Mouse (Mus musculus) myocyte (in vitro differentiated cells): ENCODE data around the gene Ccdc82. TPM values are rescaled to one million over a fixed set of nuclear protein-coding genes. Genes with fewer than 3 reads are reported as not detected.
A peak's percentile ranks its signal among the peaks of the same experiment; 100 is the strongest.

Experiments used
- H3K27me3 ChIP-seq: one replicate; pipeline ENCODE4 v1.6.1; 2011; ENCODE audit not compliant: control insufficient read depth, insufficient read depth, insufficient read length
- H3K36me3 ChIP-seq: one replicate; pipeline ENCODE4 v1.6.1; 2011; ENCODE audit not compliant: control insufficient read depth, insufficient read depth
- H3K4me2 ChIP-seq: one replicate; pipeline ENCODE4 v1.6.1; 2011; ENCODE audit warnings: low read depth, control low read depth
- H3K4me3 ChIP-seq: one replicate; pipeline ENCODE4 v1.5.1; 2011; ENCODE audit warnings: mild to moderate bottlenecking, control low read depth, moderate library complexity
- H3K79me2 ChIP-seq: one replicate; pipeline ENCODE4 v1.6.1; 2011; ENCODE audit not compliant: control insufficient read depth, insufficient read depth
- H3ac ChIP-seq: one replicate; pipeline ENCODE4 v1.6.1; 2011; ENCODE audit not compliant: control insufficient read depth, insufficient read length
- CEBPB ChIP-seq: IDR thresholded peaks from 2 replicates; pipeline ENCODE4 v1.6.1; 2011; ENCODE audit warnings: mild to moderate bottlenecking, moderate library complexity; ENCODE audit not compliant: poor library complexity, insufficient read depth, severe bottlenecking
- E2F4 ChIP-seq: IDR thresholded peaks from one replicate; pipeline ENCODE4 v1.6.1; 2011; ENCODE audit warnings: mild to moderate bottlenecking, control low read depth, moderate library complexity; ENCODE audit not compliant: insufficient read depth
- MAX ChIP-seq: IDR thresholded peaks from one replicate; pipeline ENCODE4 v1.6.1; 2011; ENCODE audit warnings: low read depth, mild to moderate bottlenecking, control low read depth
- MYOD1 ChIP-seq, 3 experiments: IDR thresholded peaks; one replicate each; pipeline ENCODE4 v1.6.1; 2011; ENCODE audit warnings: control low read depth in 2 of 3, low read depth in 2 of 3, mild to moderate bottlenecking in 2 of 3, moderate library complexity in 1 of 3; ENCODE audit not compliant: insufficient read length in 2 of 3, control insufficient read depth in 1 of 3
- MYOG ChIP-seq, 3 experiments: IDR thresholded peaks; one replicate each; pipeline ENCODE4 v1.6.1; 2011; ENCODE audit warnings: control low read depth in 2 of 3, low read depth in 2 of 3, mild to moderate bottlenecking in 2 of 3; ENCODE audit not compliant: insufficient read length in 2 of 3, control insufficient read depth in 1 of 3, insufficient read depth in 1 of 3
- POLR2A ChIP-seq: IDR thresholded peaks from one replicate; pipeline ENCODE4 v1.6.1; 2011; ENCODE audit warnings: low read depth, mild to moderate bottlenecking, control low read depth, moderate library complexity; ENCODE audit not compliant: insufficient read length
- POLR2AphosphoS2 ChIP-seq: IDR thresholded peaks from one replicate; pipeline ENCODE4 v1.6.1; 2011; ENCODE audit warnings: low read depth, control low read depth; ENCODE audit not compliant: insufficient read length
- REST ChIP-seq: IDR thresholded peaks from one replicate; pipeline ENCODE4 v1.6.1; 2011; ENCODE audit warnings: mild to moderate bottlenecking, control low read depth, moderate library complexity; ENCODE audit not compliant: insufficient read depth, insufficient read length
- SRF ChIP-seq: IDR thresholded peaks from one replicate; pipeline ENCODE4 v1.6.1; 2011; ENCODE audit warnings: low read depth; ENCODE audit not compliant: control insufficient read depth, insufficient read length
- TCF12 ChIP-seq: IDR thresholded peaks from one replicate; pipeline ENCODE4 v1.6.1; 2011; ENCODE audit warnings: mild to moderate bottlenecking, control low read depth; ENCODE audit not compliant: poor library complexity, insufficient read depth, severe bottlenecking
- TCF3 ChIP-seq: IDR thresholded peaks from one replicate; pipeline ENCODE4 v1.6.1; 2011; ENCODE audit warnings: low read depth, control low read depth; ENCODE audit not compliant: insufficient read length
- USF1 ChIP-seq: IDR thresholded peaks from one replicate; pipeline ENCODE4 v1.6.1; 2011; ENCODE audit warnings: low read depth, mild to moderate bottlenecking, control low read depth, moderate library complexity
- polyA plus RNA-seq: library from polyadenylated mRNA; unstranded; fragments of >200 nt; fragmentation: generic; extraction: Trizol; gene quantifications from one replicate; pipeline ENCODE4 v1.2.1, GENCODE M21; 2012; ENCODE audit warnings: missing spikeins

Ccdc82 gene
- polyA plus RNA-seq, 1 experiment: 2.1 TPM

GRCm38 (mm10) chr9:13225872-13226271, 20.9 kb upstream of the Ccdc82 start:
- no peak overlapping the region for H3K4me2 ChIP-seq
- no peaks in the 10 kb centered on the region for H3K27me3 ChIP-seq
- H3K4me3 ChIP-seq: no peak overlapping the region
- no peak overlapping the region for H3ac ChIP-seq
- no peaks in the 10 kb centered on the region for H3K36me3 ChIP-seq
- no peaks in the 10 kb centered on the region for H3K79me2 ChIP-seq
- TF ChIP-seq TCF12 (no peak), POLR2A (no peak)

DNA sequence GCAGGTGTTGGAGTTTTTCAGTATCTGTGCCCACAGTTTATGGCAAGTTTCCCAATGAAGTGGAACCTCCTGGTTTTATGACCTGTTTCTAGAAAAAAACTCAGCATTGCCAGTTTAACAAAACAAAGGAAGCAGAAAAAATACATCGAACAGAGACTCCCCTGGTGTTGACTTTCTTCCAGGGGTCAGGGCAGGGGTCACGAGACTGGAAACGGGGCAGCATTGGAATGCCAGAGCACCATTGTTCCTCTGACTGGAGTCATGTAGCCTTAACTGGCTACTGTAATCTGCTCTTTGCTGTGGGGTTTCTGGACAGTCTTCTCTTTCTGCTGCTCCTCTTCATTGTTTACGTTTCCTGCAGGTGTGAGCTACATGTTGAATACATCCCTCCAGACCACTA, 16.2 kb upstream of the Ccdc82 start:
- Histone ChIP-seq H3K36me3 (no peaks in the 10 kb centered on the region), H3K4me3 (no peak overlapping the region), H3ac (no peak overlapping the region), H3K27me3 (no peaks in the 10 kb centered on the region), H3K4me2 (no peak overlapping the region), H3K79me2 (no peaks in the 10 kb centered on the region)
- TF ChIP-seq E2F4 (no peak), SRF (no peak), TCF12 (no peak), MYOG (IDR thresholded peaks at IDR 0.05; ENCODE audit: control insufficient read depth in 1 of 3, insufficient read depth in 1 of 3, insufficient read length in 2 of 3, low read depth in 2 of 3) (no peak), MYOD1 (IDR thresholded peaks at IDR 0.05; ENCODE audit: control insufficient read depth in 1 of 3, insufficient read length in 2 of 3, low read depth in 2 of 3) (no peak)

GRCm38 (mm10) chr9:13231545-13232216, 15.1 kb upstream of the Ccdc82 start:
- Histone ChIP-seq H3K4me2 (no peak overlapping the region), H3K36me3 (no peaks in the 10 kb centered on the region), H3K27me3 (no peaks in the 10 kb centered on the region), H3ac (no peak overlapping the region), H3K4me3 (no peak overlapping the region), H3K79me2 (no peaks in the 10 kb centered on the region)
- TF ChIP-seq TCF12 (no peak), REST (no peak)

DNA sequence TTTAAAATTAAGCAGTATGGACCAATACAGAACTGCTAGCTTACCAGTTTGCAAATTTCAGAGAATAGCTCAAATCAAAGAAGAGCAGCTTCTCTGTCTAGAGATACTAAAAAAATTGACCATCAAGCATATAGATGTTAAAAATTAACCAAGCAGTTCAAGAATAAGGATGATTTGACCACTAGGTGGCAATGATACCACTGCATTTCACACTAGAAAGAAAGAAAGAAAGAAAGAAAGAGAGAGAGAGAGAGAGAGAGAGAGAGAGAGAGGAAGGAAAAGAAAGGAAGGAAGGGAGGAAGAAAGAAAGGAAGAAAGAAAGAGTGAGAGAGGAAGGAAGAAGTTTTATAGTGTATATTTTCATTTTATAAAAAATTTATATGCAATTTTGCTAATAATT, 4.4 kb upstream of the Ccdc82 start:
- H3K27me3 ChIP-seq: no peaks in the 10 kb centered on the region
- no peak overlapping the region for H3K4me3 ChIP-seq
- no peaks in the 10 kb centered on the region for H3K36me3 ChIP-seq
- no peak overlapping the region for H3ac ChIP-seq
- no peak overlapping the region for H3K4me2 ChIP-seq
- TF ChIP-seq POLR2A: no peak
- peaks cover 16% of the 10 kb centered on the region for H3K79me2 ChIP-seq

DNA sequence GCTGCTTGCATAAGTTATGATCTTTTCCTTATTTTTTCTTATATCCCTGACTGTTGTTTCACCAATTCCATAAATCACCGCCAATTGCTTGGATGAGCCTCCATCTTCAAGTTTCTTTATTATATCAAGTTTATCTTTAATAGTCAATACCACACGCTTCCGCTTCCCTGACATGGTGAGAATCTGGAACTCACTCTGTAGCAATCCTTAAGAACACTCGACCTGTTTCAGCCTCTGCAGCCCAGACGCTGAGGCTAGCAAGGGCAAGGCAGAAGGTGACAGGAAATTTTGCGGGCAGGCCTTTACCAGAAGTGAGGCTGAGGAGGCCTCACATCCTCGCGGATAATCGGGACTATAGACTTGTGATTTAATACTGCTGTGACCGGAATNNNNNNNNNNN, 1.3 kb upstream of the Ccdc82 start, which contains the start of gene Jrkl:
Jrkl (minus strand) TSS at position 349 of the 400 bp plus-strand sequence.
- H3K27me3 ChIP-seq: no peaks in the 10 kb centered on the region
- H3K79me2 ChIP-seq: peaks cover 16% of the 10 kb centered on the region
- peak within 1 kb of the TSS; percentile 72 for H3K4me3 ChIP-seq
- H3K4me2 ChIP-seq: peak within 1 kb of the TSS; percentile 87
- TF ChIP-seq POLR2A (no peak), MYOG (IDR thresholded peaks at IDR 0.05; ENCODE audit: control insufficient read depth in 1 of 3, insufficient read depth in 1 of 3, insufficient read length in 2 of 3, low read depth in 2 of 3) (no peak), CEBPB (no peak), MYOD1 (IDR thresholded peaks at IDR 0.05; ENCODE audit: control insufficient read depth in 1 of 3, insufficient read length in 2 of 3, low read depth in 2 of 3) (no peak), SRF (no peak), USF1 (no peak), REST (no peak), POLR2AphosphoS2 (no peak), TCF12 (no peak), E2F4 (no peak), TCF3 (no peak)
- peak within 1 kb of the TSS; percentile 48 for H3ac ChIP-seq
- no peaks in the 10 kb centered on the region for H3K36me3 ChIP-seq

GRCm38 (mm10) chr9:13248104-13248503, 1.3 kb downstream of the Ccdc82 start:
- peaks cover 16% of the 10 kb centered on the region for H3K79me2 ChIP-seq
- H3K4me2 ChIP-seq: peak overlapping the region; percentile 66
- no peaks in the 10 kb centered on the region for H3K36me3 ChIP-seq
- H3K27me3 ChIP-seq: no peaks in the 10 kb centered on the region
- no peak for TF ChIP-seq SRF
- TF ChIP-seq POLR2AphosphoS2: no peak
- TF ChIP-seq MYOG (IDR thresholded peaks at IDR 0.05; ENCODE audit: control insufficient read depth in 1 of 3, insufficient read depth in 1 of 3, insufficient read length in 2 of 3, low read depth in 2 of 3): no peak
- TF ChIP-seq POLR2A: no peak
- TF ChIP-seq E2F4: no peak
- TF ChIP-seq CEBPB: no peak
- TF ChIP-seq TCF12: no peak
- no peak for TF ChIP-seq USF1
- no peak for TF ChIP-seq TCF3
- no peak for TF ChIP-seq REST
- TF ChIP-seq MYOD1 (IDR thresholded peaks at IDR 0.05; ENCODE audit: control insufficient read depth in 1 of 3, insufficient read length in 2 of 3, low read depth in 2 of 3): no peak
- no peak for TF ChIP-seq MAX
- H3K4me3 ChIP-seq: peak overlapping the region; percentile 72
- H3ac ChIP-seq: no peak overlapping the region
